Mouse (Mus musculus) small intestine, adult 2 months (tissue): Measurements from ENCODE around the gene Npb. TPM values are rescaled to one million over a fixed set of nuclear protein-coding genes. Genes with fewer than 3 reads are reported as not detected.
"Not testable (repeated sequence)": the region's sequence is repeated elsewhere in the genome, so short reads cannot be mapped to it uniquely, and the experiment has no call there.

Experiments
- H3K27ac ChIP-seq: fragments of 200-500 bp; 2 replicates; pipeline ENCODE4 v1.5.1; 2012; ENCODE audit warnings: low read depth, low read length, control low read depth, inconsistent platforms; ENCODE audit not compliant: insufficient read depth
- H3K27me3 ChIP-seq: fragments of 200-500 bp; 2 replicates; pipeline ENCODE4 v1.6.1; 2012; ENCODE audit warnings: mild to moderate bottlenecking, moderate library complexity, low read length, inconsistent platforms; ENCODE audit not compliant: control insufficient read depth, insufficient read depth
- H3K36me3 ChIP-seq: fragments of 200-500 bp; 2 replicates; pipeline ENCODE4 v1.6.1; 2012; ENCODE audit warnings: mild to moderate bottlenecking, low read length, control low read depth, inconsistent platforms; ENCODE audit not compliant: control insufficient read depth, insufficient read depth
- H3K4me1 ChIP-seq: fragments of 200-500 bp; 2 replicates; pipeline ENCODE4 v1.6.1; 2012; ENCODE audit warnings: low read length, inconsistent platforms, mixed read lengths; ENCODE audit not compliant: control insufficient read depth, insufficient read depth, insufficient read length
- H3K4me3 ChIP-seq: fragments of 200-500 bp; 2 replicates; pipeline ENCODE4 v1.5.1; 2012; ENCODE audit warnings: low read depth, mild to moderate bottlenecking, control low read depth, inconsistent platforms, low read length, moderate library complexity
- CTCF ChIP-seq: fragments of 200-500 bp; IDR thresholded peaks from 2 replicates; pipeline ENCODE4 v1.5.1; 2012; ENCODE audit warnings: low read depth, mild to moderate bottlenecking, control low read depth, inconsistent platforms, low read length, moderate library complexity, mixed read lengths; ENCODE audit not compliant: insufficient replicate concordance, insufficient read length; ENCODE audit errors: extremely low read depth
- POLR2A ChIP-seq: fragments of 200-500 bp; IDR thresholded peaks from 2 replicates; pipeline ENCODE4 v1.6.1; 2012; ENCODE audit warnings: low read depth, mild to moderate bottlenecking, control low read depth, inconsistent platforms, low read length, moderate library complexity
- WGBS: fragments of 180-500 bp; shearing (Covaris S2); methylation state at CpG from one replicate; pipeline ENCODE4 v1.1.7; 2018; 5-methylcytosine and 5-hydroxymethylcytosine counted together
- polyA plus RNA-seq: library from polyadenylated mRNA; depleted of rRNA; stranded (reverse); fragments of >200 nt; gene quantifications from 2 replicates; pipeline ENCODE4 v1.2.3, GENCODE M21; 2012; rRNA removed

The Npb gene
- 0.98 and 7.2 TPM in 2 replicates for polyA plus RNA-seq

DNA sequence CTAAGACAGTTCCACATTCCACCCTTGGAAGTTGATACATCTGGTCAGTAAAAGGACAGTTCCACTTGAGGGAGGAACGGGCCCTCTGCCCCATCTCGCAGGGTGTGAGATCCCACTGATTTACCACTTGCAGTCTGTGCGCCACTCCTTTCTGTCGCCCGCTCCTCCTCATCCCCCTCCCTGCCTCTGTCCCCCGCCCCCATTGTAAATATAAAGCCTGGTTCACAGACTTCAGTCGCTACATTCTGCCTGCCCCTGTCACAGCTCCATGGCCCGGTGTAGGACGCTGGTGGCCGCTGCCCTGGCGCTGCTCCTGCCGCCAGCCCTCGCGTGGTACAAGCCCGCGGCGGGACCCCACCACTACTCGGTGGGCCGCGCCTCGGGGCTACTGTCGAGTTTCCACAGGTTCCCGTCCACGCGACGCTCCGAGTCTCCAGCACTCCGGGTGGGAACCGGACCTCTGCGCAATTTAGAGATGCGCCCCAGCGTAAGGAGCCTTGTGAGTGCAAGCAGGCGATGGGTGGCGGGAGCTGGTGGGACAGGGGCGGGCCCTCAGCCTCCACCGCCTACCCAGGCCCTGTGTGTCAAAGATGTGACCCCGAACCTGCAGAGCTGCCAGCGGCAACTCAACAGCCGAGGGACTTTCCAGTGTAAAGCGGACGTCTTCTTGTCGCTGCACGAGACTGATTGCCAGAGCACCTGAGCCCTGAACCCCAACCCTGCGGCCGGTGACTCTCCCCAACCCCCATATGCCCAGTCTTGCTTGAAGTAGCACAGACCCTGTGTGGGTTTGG is at the start of gene Npb:
Gene Npb, plus strand, starts transcription at position 237 of the 794 bp plus-strand sequence.
- peaks cover 46% of the 10 kb centered on the region for H3K36me3 ChIP-seq
- TF ChIP-seq POLR2A (no peak), CTCF (no peak)
- H3K4me3 ChIP-seq = no peak within 1 kb of the TSS
- H3K27me3 ChIP-seq = no peaks in the 10 kb centered on the region
- 8% methylated on average over 45 of the region's 45 CpGs for WGBS
- peaks cover 8% of the 10 kb centered on the region; the same call in 1 of the 2 replicates for H3K4me1 ChIP-seq
- H3K27ac ChIP-seq = no peak within 1 kb of the TSS

DNA sequence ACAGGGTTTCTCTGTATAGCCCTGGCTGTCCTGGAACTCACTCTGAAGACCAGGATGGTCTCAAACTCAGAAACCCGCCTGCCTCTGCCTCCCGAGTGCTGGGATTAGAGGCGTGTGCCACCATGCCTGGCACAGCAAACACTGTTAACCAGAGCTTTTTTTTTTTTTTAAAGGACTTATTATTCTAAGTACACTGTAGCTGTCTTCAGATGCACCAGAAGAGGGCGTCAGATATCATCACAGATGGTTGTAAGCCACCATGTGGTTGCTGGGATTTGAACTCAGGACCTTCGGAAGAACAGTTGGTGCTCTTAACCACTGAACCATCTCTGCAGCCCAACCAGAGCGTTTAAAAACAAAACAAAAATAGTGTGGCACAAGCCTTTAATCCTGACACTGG is 49.4 kb upstream of the Npb start:
- not testable (repeated sequence) for H3K27me3 ChIP-seq, H3K4me3 ChIP-seq, H3K27ac ChIP-seq, H3K4me1 ChIP-seq
- peaks cover 39% of the 10 kb centered on the region for H3K36me3 ChIP-seq
- WGBS = 89% methylated on average over 6 of the region's 6 CpGs

DNA sequence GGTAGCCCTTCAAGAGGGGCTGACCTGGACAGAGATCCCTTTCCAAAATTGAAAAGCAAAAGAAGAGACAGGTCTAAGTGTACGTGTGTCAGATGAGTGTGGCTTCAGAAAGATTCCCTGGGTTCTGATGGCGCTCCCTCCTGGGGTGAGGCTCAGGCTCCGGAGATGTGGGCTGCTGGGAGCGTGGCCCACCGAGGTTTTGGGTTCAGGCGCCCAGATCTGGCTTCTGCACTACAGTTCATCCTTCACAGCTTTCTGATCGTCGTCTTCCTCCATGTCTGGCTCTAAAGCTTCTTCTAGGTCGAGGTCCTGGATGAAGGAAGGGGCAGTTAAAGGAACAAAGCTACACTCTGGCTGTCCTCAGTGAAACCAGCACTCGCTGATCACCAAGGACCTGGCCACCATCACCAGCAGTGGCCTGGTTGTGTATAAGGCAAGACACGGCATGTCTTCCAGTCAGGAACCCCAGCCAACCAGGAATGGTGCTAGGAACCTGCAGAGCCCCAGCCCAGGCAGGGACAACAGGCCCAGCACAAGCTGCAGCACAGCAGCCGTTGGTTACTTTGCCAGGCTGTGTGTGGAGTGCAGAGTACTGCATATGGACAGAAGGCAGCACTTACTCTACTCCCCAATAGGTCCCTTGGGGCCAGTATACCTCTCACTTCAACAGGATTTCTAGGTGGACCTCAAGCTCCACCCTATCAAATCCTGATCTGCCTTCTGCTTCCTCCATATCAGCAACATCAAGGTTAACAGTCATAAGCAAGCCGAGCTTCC is 47.1 kb upstream of the Npb start:
- Histone ChIP-seq H3K4me1 (no peaks in the 10 kb centered on the region), H3K27ac (no peak overlapping the region), H3K36me3 (peaks cover 60% of the 10 kb centered on the region), H3K27me3 (no peaks in the 10 kb centered on the region), H3K4me3 (no peak overlapping the region)
- WGBS = 88% methylated on average over 13 of the region's 13 CpGs
- TF ChIP-seq POLR2A (no peak), CTCF (no peak)

DNA sequence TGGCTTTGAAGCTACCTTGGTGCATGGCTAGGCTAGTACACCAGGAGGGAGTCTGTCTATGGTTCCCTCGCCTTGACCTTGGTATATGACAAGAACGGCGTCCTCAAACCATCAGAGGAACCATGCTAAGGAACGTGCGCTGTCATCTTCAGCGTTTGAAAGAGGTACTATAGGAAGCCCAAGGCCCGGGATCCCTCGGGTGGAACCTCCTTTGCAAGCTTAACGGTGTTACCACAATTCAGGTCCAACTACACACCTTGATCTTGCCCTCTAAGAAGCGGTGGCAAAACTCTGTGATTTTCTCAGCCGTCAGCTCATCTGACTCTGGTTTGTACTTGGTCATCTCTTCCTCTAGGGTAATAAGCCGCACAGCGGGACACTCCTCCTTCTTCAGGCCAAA is 45.3 kb upstream of the Npb start:
- H3K4me3 ChIP-seq = no peak overlapping the region
- TF ChIP-seq POLR2A (no peak), CTCF (no peak)
- H3K27ac ChIP-seq = no peak overlapping the region
- WGBS = 94% methylated on average over 13 of the region's 13 CpGs
- peaks cover 78% of the 10 kb centered on the region for H3K36me3 ChIP-seq
- H3K27me3 ChIP-seq = no peaks in the 10 kb centered on the region
- peaks cover 3% of the 10 kb centered on the region; the same call in 1 of the 2 replicates for H3K4me1 ChIP-seq

DNA sequence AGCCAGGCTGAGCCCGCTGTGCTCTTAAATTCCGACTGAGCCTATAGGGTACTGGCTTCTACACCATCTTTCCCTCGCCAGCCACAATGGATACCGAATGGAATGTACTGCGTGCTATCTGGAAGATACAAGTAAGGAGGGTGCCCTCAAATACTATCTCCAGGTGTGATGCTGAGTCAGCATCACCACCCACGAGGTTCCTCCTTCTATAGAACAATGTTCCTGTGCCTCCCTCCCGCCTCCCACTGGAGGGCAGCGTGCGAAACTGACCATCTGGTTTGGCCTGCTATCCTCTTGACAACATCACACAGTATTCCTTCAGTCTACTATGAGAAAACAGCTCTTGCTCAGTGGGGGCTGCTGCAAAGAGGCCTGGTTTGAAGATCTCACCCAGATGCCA is 43.2 kb upstream of the Npb start:
- Histone ChIP-seq H3K4me1 (peaks cover 5% of the 10 kb centered on the region; the same call in 1 of the 2 replicates), H3K27me3 (no peaks in the 10 kb centered on the region), H3K36me3 (peaks cover 89% of the 10 kb centered on the region), H3K27ac (no peak overlapping the region), H3K4me3 (no peak overlapping the region)
- TF ChIP-seq CTCF (no peak), POLR2A (no peak)
- 75% methylated on average over 9 of the region's 9 CpGs for WGBS

DNA sequence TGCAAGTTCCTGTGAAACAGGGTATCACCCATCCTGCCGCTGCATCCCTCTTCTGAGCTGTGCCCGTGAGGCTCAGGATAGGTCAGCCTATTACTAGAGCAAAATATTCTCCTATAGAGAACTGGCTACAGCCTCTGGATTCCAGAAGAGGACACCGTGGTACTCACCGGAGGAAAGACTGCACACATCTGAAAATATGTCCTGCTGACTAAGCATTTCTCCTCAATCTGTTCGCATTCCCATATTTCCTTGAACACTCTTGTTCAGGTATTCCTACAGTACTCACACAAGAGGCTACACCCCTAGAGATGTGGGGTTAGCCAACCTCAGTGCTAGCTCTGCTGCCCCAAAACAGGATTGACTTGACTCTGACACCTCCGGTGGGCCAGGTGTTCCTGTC is 40.0 kb upstream of the Npb start:
- Histone ChIP-seq H3K4me1 (peaks cover 6% of the 10 kb centered on the region; the same call in 1 of the 2 replicates), H3K4me3 (no peak overlapping the region), H3K27me3 (no peaks in the 10 kb centered on the region), H3K36me3 (peaks cover 72% of the 10 kb centered on the region), H3K27ac (no peak overlapping the region)
- 85% methylated on average over 6 of the region's 6 CpGs for WGBS
- TF ChIP-seq POLR2A = no peak
- no peak for TF ChIP-seq CTCF

DNA sequence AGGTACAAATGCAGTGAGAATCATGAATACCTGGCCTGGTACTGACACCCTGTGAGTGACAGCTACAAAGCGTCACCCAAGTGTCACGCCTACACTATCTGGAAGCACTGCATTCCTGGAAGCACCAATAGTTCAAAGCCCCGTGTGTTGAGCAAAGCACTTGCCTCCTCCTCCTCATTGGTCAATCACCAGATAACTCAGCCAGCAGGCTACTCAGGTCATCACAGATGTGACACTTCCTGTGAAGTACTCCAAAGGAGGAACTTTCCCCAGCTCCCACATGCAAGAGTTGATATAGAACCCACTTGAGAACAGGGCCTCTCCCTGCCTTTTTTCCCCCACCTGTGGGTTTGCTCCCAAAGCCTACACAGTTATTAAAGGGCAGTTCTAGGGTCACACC is 37.2 kb upstream of the Npb start:
- 34% methylated on average over 3 of the region's 3 CpGs for WGBS
- TF ChIP-seq POLR2A (0 out of 2 replicates have a peak, but pooled peaks have one; percentile 22), CTCF (no peak)
- Histone ChIP-seq H3K27me3 (no peaks in the 10 kb centered on the region), H3K4me1 (peaks cover 9% of the 10 kb centered on the region; the same call in 1 of the 2 replicates), H3K4me3 (peak overlapping the region; percentile 70), H3K27ac (peak overlapping the region; percentile 72; the same call in 1 of the 2 replicates), H3K36me3 (peaks cover 46% of the 10 kb centered on the region)
